Mouse (Mus musculus) activated CD4-positive, CD25-positive, alpha-beta regulatory T cell, adult 4 months (primary cell): ENCODE results near the gene Nat9. TPM values are rescaled to one million over a fixed set of nuclear protein-coding genes. Genes with fewer than 3 reads are reported as not detected.
A peak's percentile ranks its signal among the peaks of the same experiment; 100 is the strongest.

Experiments
- ATAC-seq: one replicate; pipeline ENCODE4 v1.8.0; 2017
- polyA plus RNA-seq, 2 experiments: library from polyadenylated mRNA; unstranded; fragments of 100-300 nt; shearing (Covaris generic); gene quantifications; one replicate each; pipeline ENCODE4 v1.2.1; 2017

Nat9 gene
- polyA plus RNA-seq, 2 experiments from 2014 or later: 14.0 to 14.6 TPM

- ATAC-seq: no peak
These were observed 34.6 kb downstream of the Nat9 start for GRCm38 (mm10) chr11:115153088-115153487.

GRCm38 (mm10) chr11:115151755-115152429, 35.8 kb downstream of the Nat9 start:
- ATAC-seq: no peak

GRCm38 (mm10) chr11:115150741-115151254, 36.9 kb downstream of the Nat9 start:
- no peak for ATAC-seq

- ATAC-seq: no peak
These were observed 39.8 kb downstream of the Nat9 start for GRCm38 (mm10) chr11:115147813-115148212.

GRCm38 (mm10) chr11:115141970-115142369, 45.7 kb downstream of the Nat9 start:
- ATAC-seq: no peak

- peak; percentile 52 for ATAC-seq
These were observed 48.9 kb downstream of the Nat9 start for GRCm38 (mm10) chr11:115138597-115139262.

GRCm38 (mm10) chr11:115133800-115134199, 53.9 kb downstream of the Nat9 start, which contains the start of gene Cd300lf:
TSS of gene Cd300lf (minus strand) at chr11:115133992.
- no peak for ATAC-seq

Other genes starting within 250 kb of the Nat9 start
- not detected for gene Cd300c, start 218.7 kb downstream of the Nat9 start, polyA plus RNA-seq
- under 1 TPM; 0.44 to 0.69 TPM for gene Cd300ld, start 197.9 kb downstream of the Nat9 start, polyA plus RNA-seq
- not detected for gene Cd300c2, start 186.0 kb downstream of the Nat9 start, polyA plus RNA-seq
- not detected for gene Cd300ld2, start 171.7 kb downstream of the Nat9 start, polyA plus RNA-seq
- gene Cd300ld4, start 160.8 kb downstream of the Nat9 start, polyA plus RNA-seq: not detected
- not detected for gene Cd300ld5, start 150.1 kb downstream of the Nat9 start, polyA plus RNA-seq
- gene Cd300ld3, start 139.4 kb downstream of the Nat9 start, polyA plus RNA-seq: not detected
- gene Cd300e, start 125.7 kb downstream of the Nat9 start, polyA plus RNA-seq: not detected
- 100 to 1,000 TPM; 149 to 158 TPM for gene Rab37, start 96.4 kb downstream of the Nat9 start, polyA plus RNA-seq
- gene Cd300lf, start 53.9 kb downstream of the Nat9 start, polyA plus RNA-seq: 1 to 10 TPM in 1 of 2 experiments, under 1 TPM in 1; 0.37 to 1.5 TPM
- gene Slc9a3r1, start 24.5 kb downstream of the Nat9 start, polyA plus RNA-seq: 100 to 1,000 TPM; 166 to 228 TPM
- gene Tmem104, start 372 bp downstream of the Nat9 start, polyA plus RNA-seq: 10 to 100 TPM in 1 of 2 experiments, 1 to 10 TPM in 1; 9.3 to 11.9 TPM
- gene Grin2c, start 79.4 kb upstream of the Nat9 start, polyA plus RNA-seq: not detected
- 10 to 100 TPM; 18.4 to 26.6 TPM for gene Fdxr, start 89.2 kb upstream of the Nat9 start, polyA plus RNA-seq
- gene Fads6, start 109.8 kb upstream of the Nat9 start, polyA plus RNA-seq: under 1 TPM; 0.56 to 0.57 TPM
- gene Otop2, start 119.3 kb upstream of the Nat9 start, polyA plus RNA-seq: not detected
- not detected for gene Ush1g, start 134.2 kb upstream of the Nat9 start, polyA plus RNA-seq
- under 1 TPM in 1 of 2 experiments, not detected in 1; 0.13 TPM for gene Otop3, start 146.9 kb upstream of the Nat9 start, polyA plus RNA-seq
- 1 to 10 TPM; 2.6 to 3.2 TPM for gene Hid1, start 179.9 kb upstream of the Nat9 start, polyA plus RNA-seq
- under 1 TPM in 1 of 2 experiments, not detected in 1; 0.12 TPM for gene Cdr2l, start 194.1 kb upstream of the Nat9 start, polyA plus RNA-seq
- gene Mrpl58, start 215.9 kb upstream of the Nat9 start, polyA plus RNA-seq: 100 to 1,000 TPM; 206 to 214 TPM
- 100 to 1,000 TPM; 705 to 855 TPM for gene Atp5h, start 232.1 kb upstream of the Nat9 start, polyA plus RNA-seq
- gene Kctd2, start 232.3 kb upstream of the Nat9 start, polyA plus RNA-seq: 10 to 100 TPM in 1 of 2 experiments, 1 to 10 TPM in 1; 6.9 to 12.2 TPM